Mouse (Mus musculus): Measurements from ENCODE around the gene Kif1bp. TPM values are rescaled to one million over a fixed set of nuclear protein-coding genes. Genes with fewer than 3 reads are reported as not detected.

The Kif1bp gene
- polyA plus RNA-seq, 1 experiment from 2014 or later, result 12.9 TPM

DNA sequence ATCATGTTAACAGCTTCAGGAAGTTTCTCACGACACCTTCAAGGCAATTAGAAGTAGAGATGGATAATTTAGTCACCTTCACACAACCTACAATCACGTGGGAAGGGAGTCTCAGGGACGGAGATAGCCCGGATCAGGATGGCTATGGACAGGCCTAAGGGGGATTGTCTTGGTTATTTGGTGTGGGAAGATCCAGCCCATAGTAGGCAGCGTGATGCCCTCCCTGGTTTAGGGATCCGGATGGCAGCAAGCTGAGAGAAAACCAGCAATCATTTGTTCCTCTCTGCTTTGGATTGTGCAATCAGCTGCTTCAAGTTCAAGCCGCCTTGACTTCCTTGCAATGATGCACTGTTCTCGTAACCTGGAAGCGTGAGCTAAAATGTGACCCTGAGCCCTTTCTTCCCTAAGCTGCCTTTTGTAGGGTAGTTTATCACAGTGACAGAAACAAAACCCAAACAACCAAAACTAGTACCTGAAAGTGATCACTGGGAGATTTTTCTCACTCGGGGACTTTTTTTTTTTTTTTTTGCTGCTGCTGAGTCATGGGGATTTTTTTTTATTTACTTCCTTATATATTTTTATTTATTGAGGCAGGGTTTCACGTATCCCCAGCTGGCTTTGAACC lies 69.1 kb downstream of the Kif1bp start:
- H3K27ac ChIP-seq, result 0 out of 2 replicates have a peak overlapping the region, but pooled peaks have one; percentile 51
- DNase-seq (no peak), ATAC-seq (ENCODE audit: low read depth) (no peak)
- H3K4me1 ChIP-seq (replicated peaks), result peaks cover 56% of the 10 kb centered on the region
- peak overlapping the region; percentile 54; the same call in 1 of the 2 replicates for H3K4me3 ChIP-seq (replicated peaks)
- 0 out of 2 replicates have a peak, but pooled peaks cover 7% of the 10 kb centered on the region for H3K27me3 ChIP-seq
- H3K9me3 ChIP-seq (replicated peaks), result no peaks in the 10 kb centered on the region
- peak overlapping the region; percentile 80 for H3K4me2 ChIP-seq
- WGBS (ENCODE audit: insufficient replicate concordance), result 37% methylated on average over 11 of the region's 11 CpGs
- no peaks in the 10 kb centered on the region for H3K36me3 ChIP-seq
- H3K9ac ChIP-seq, result no peak overlapping the region

- Histone ChIP-seq H3K36me3 (no peaks in the 10 kb centered on the region), H3K9ac (peak overlapping the region; percentile 69), H3K4me1 (replicated peaks) (peaks cover 63% of the 10 kb centered on the region), H3K9me3 (replicated peaks) (no peaks in the 10 kb centered on the region), H3K27ac (peak overlapping the region; percentile 55; the same call in 1 of the 2 replicates), H3K27me3 (0 out of 2 replicates have a peak, but pooled peaks cover 7% of the 10 kb centered on the region), H3K4me2 (peak overlapping the region; percentile 80), H3K4me3 (replicated peaks) (peak overlapping the region; percentile 54)
- no peak for DNase-seq
- ATAC-seq (ENCODE audit: low read depth), result no peak
- WGBS (ENCODE audit: insufficient replicate concordance), result 2% methylated on average over 11 of the region's 11 CpGs
Measured at GRCm38 (mm10) chr10:62508459-62508858, 69.8 kb downstream of the Kif1bp start.

DNA sequence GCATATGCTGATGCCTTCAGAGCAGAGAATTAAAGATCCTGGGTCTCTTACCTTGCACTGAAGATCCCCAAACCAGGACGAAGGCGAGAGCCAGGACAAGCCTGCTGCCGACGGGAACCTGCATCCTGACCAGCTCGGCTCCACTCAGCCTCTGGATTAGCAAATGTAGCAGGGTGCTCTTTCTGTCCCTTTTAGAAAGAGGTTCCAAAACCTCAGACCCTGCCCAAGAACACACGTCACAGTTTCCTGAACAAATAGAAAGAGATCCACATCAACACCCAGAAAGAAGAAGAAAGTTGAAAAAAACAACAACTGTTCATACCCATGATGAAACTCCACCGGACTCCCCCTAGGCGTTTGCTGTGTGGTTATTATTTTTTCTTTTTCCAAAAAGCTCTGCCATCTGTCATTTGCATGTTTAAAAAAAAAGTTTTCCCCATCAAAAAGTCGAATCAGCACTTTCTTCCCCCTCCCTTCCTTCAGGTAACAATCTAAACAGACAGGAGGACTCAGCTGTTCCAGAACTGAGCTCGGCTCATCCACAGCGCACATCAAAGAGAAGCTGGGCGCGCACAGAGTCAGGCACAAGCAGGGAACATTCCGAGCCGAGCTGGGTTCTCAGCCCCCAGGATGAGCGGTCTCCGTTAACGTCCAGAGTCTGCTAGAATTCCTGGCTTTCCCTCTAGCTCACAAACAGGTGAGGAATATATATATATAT lies 70.5 kb downstream of the Kif1bp start:
- Histone ChIP-seq H3K4me3 (replicated peaks) (peak overlapping the region; percentile 54), H3K36me3 (no peaks in the 10 kb centered on the region), H3K27me3 (0 out of 2 replicates have a peak, but pooled peaks cover 7% of the 10 kb centered on the region), H3K9me3 (replicated peaks) (no peaks in the 10 kb centered on the region), H3K9ac (peak overlapping the region; percentile 69), H3K4me2 (peak overlapping the region; percentile 80), H3K27ac (peak overlapping the region; percentile 76), H3K4me1 (replicated peaks) (peaks cover 70% of the 10 kb centered on the region)
- WGBS (ENCODE audit: insufficient replicate concordance), result 3% methylated on average over 18 of the region's 18 CpGs
- DNase-seq, result no peak
- peak; percentile 41; the same call in 1 of the 2 replicates for ATAC-seq (ENCODE audit: low read depth)

DNA sequence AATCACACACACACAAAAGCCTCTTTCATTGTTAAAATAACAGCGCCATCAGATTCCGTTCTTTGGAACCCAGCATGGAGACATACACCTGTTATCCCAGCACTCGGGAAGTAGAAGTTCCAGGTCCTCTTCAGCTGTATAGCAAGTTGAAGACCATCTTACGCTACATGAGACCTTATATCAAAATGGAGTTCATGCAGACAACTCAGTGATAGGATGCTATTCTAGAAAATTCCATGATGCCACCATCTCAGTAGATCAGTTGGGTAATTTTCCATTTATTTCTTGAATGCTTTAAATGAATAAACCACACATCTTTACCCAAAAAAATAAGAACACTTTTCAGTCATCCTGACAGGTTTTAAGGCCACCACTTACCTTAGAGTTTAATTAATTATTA lies 71.2 kb downstream of the Kif1bp start:
- Histone ChIP-seq H3K4me1 (replicated peaks) (peaks cover 77% of the 10 kb centered on the region), H3K9me3 (replicated peaks) (no peaks in the 10 kb centered on the region), H3K36me3 (no peaks in the 10 kb centered on the region), H3K4me3 (replicated peaks) (peak overlapping the region; percentile 54), H3K27me3 (0 out of 2 replicates have a peak, but pooled peaks cover 7% of the 10 kb centered on the region), H3K27ac (peak overlapping the region; percentile 82), H3K9ac (peak overlapping the region; percentile 69), H3K4me2 (peak overlapping the region; percentile 80)
- 69% methylated on average over 4 of the region's 4 CpGs for WGBS (ENCODE audit: insufficient replicate concordance)
- DNase-seq (no peak), ATAC-seq (ENCODE audit: low read depth) (no peak)

GRCm38 (mm10) chr10:62506019-62506556 lies 72.2 kb downstream of the Kif1bp start:
- Histone ChIP-seq H3K4me2 (peak overlapping the region; percentile 80), H3K9ac (peak overlapping the region; percentile 49), H3K36me3 (no peaks in the 10 kb centered on the region), H3K4me1 (replicated peaks) (peaks cover 79% of the 10 kb centered on the region), H3K4me3 (replicated peaks) (peak overlapping the region; percentile 54), H3K27me3 (0 out of 2 replicates have a peak, but pooled peaks cover 7% of the 10 kb centered on the region), H3K9me3 (replicated peaks) (no peaks in the 10 kb centered on the region), H3K27ac (peak overlapping the region; percentile 82)
- 22% methylated on average over 17 of the region's 17 CpGs for whole genome bisulfite sequencing (ENCODE audit: insufficient replicate concordance)
- DNase-seq (no peak), ATAC-seq (ENCODE audit: low read depth) (peak; percentile 45)

- Histone ChIP-seq H3K4me2 (peak overlapping the region; percentile 80), H3K27me3 (0 out of 2 replicates have a peak, but pooled peaks cover 7% of the 10 kb centered on the region), H3K4me1 (replicated peaks) (peaks cover 83% of the 10 kb centered on the region), H3K27ac (peak overlapping the region; percentile 82), H3K4me3 (replicated peaks) (peak overlapping the region; percentile 54; the same call in 1 of the 2 replicates), H3K9me3 (replicated peaks) (no peaks in the 10 kb centered on the region), H3K9ac (0 out of 2 replicates have a peak overlapping the region, but pooled peaks have one; percentile 49), H3K36me3 (no peaks in the 10 kb centered on the region)
- WGBS (ENCODE audit: insufficient replicate concordance), result 38% methylated on average over 9 of the region's 9 CpGs
- no peak for DNase-seq
- ATAC-seq (ENCODE audit: low read depth), result no peak
Measured at GRCm38 (mm10) chr10:62505224-62505983, 72.9 kb downstream of the Kif1bp start.

DNA sequence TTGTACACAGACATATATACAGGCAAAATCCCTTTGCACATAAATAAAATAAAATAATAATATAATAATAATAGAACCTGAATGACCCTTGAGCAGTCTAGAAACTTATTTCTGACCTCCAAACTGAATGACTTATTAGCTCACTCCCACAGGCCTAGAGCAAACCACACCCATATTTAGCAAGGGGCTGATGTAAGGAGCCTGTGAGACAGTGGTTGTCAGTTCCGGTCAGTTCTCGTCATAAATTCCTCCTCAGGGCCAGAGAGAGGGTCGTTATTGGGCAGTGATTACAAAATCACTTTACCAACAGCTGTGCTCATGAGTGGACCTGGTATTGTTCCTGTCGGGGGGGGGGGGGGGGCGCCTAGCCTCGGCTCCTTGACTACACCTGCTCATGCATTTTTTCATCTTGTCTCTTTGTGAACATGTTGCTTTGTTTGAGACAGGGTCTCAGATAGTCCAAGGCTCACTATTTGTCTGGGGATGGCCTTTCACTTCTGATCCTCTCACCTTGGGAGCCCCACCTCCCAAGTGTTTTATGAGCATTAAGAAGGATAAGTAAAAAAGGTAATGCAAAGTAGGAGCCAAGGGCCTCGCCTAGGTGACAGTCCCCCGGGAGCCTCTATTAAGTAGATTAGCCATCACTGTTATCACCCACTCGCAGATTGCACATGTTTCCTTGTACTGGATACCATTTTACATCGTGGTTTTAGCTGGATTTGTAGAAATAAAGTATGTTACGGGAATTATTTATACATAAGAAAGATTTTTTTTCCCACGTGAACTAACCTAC lies 74.2 kb downstream of the Kif1bp start:
- Histone ChIP-seq H3K36me3 (no peaks in the 10 kb centered on the region), H3K9ac (peak overlapping the region; percentile 51), H3K4me1 (replicated peaks) (peaks cover 83% of the 10 kb centered on the region), H3K4me2 (peak overlapping the region; percentile 61), H3K27ac (peak overlapping the region; percentile 82), H3K9me3 (replicated peaks) (no peaks in the 10 kb centered on the region), H3K4me3 (replicated peaks) (peak overlapping the region; percentile 23; the same call in 1 of the 2 replicates), H3K27me3 (0 out of 2 replicates have a peak, but pooled peaks cover 4% of the 10 kb centered on the region)
- peak; percentile 63 for ATAC-seq (ENCODE audit: low read depth)
- DNase-seq, result no peak
- 15% methylated on average over 12 of the region's 12 CpGs for WGBS (ENCODE audit: insufficient replicate concordance)

GRCm38 (mm10) chr10:62503353-62503752 lies 74.9 kb downstream of the Kif1bp start:
- H3K4me3 ChIP-seq (replicated peaks), result peak overlapping the region; percentile 23; the same call in 1 of the 2 replicates
- WGBS (ENCODE audit: insufficient replicate concordance), result 12% methylated on average over 4 of the region's 4 CpGs

DNA sequence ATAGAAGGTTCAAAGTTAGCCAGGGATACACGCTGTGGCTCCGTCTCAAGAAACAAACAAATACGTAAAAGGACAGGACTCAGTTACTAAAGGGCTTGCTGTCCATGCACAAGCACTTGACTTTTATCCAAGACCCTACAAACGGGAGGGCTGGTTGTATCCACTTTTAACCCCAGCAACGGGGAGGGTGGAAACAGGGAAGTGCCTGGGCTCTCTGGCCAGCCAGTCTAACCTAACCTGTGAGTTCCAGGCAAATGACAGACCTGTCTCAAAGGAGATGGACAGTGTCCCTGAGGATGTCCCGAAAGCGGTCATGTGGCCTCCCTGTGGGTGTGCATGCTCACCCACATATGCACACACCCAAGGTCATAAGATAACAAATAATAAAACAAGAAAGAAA lies 76.3 kb downstream of the Kif1bp start:
- Histone ChIP-seq H3K4me3 (replicated peaks) (no peak overlapping the region), H3K27ac (no peak overlapping the region; the same call in 1 of the 2 replicates), H3K27me3 (no peaks in the 10 kb centered on the region), H3K4me2 (no peak overlapping the region), H3K9me3 (replicated peaks) (no peaks in the 10 kb centered on the region), H3K4me1 (replicated peaks) (peaks cover 64% of the 10 kb centered on the region), H3K9ac (no peak overlapping the region), H3K36me3 (no peaks in the 10 kb centered on the region)
- ATAC-seq (ENCODE audit: low read depth) (no peak), DNase-seq (no peak)
- WGBS (ENCODE audit: insufficient replicate concordance), result 69% methylated on average over 7 of the region's 7 CpGs

More at GRCm38 (mm10) chr10:62503353-62503752, 74.9 kb downstream of the Kif1bp start:
- Histone ChIP-seq H3K27me3 (no peaks in the 10 kb centered on the region), H3K36me3 (no peaks in the 10 kb centered on the region), H3K9ac (peak overlapping the region; percentile 51), H3K4me2 (peak overlapping the region; percentile 61), H3K27ac (peak overlapping the region; percentile 82), H3K4me1 (replicated peaks) (peaks cover 76% of the 10 kb centered on the region), H3K9me3 (replicated peaks) (no peaks in the 10 kb centered on the region)
- ATAC-seq (ENCODE audit: low read depth) (no peak), DNase-seq (no peak)

All from liver, embryonic 13.5 days (tissue).